Mouse (Mus musculus): Measurements from ENCODE around the gene Pigt. TPM values are rescaled to one million over a fixed set of nuclear protein-coding genes. Genes with fewer than 3 reads are reported as not detected.
A peak's percentile ranks its signal among the peaks of the same experiment; 100 is the strongest.

Gene Pigt
- polyA plus RNA-seq, 1 experiment from 2014 or later, result 63.2 TPM

- no peaks in the 10 kb centered on the region for H3K36me3 ChIP-seq (ENCODE audit: control insufficient read depth, insufficient read depth, low read length)
- H3K9me3 ChIP-seq (ENCODE audit: control insufficient read depth, low read length), result no peaks in the 10 kb centered on the region
- no peaks in the 10 kb centered on the region for H3K27me3 ChIP-seq (ENCODE audit: control insufficient read depth, insufficient read depth, low read depth, low read length)
- peak overlapping the region; percentile 94 for H3K27ac ChIP-seq (ENCODE audit: low read length)
- peak; percentile 10; the same call in 1 of the 2 replicates for ATAC-seq (ENCODE audit: low read depth)
- H3K4me2 ChIP-seq (ENCODE audit: low read depth, low read length), result no peak overlapping the region
- 52% methylated on average over 6 of the region's 6 CpGs for WGBS
- no peak overlapping the region for H3K4me3 ChIP-seq (ENCODE audit: low read length)
- H3K4me1 ChIP-seq (replicated peaks; ENCODE audit: control insufficient read depth, insufficient read depth, low read length), result peaks cover 53% of the 10 kb centered on the region
- no peak overlapping the region for H3K9ac ChIP-seq (ENCODE audit: low read length)
These were observed 41.7 kb upstream of the Pigt start for GRCm38 (mm10) chr2:164455421-164456190.

- no peak for ATAC-seq (ENCODE audit: low read depth)
- Histone ChIP-seq H3K27ac (ENCODE audit: low read length) (peak overlapping the region; percentile 94), H3K4me1 (replicated peaks; ENCODE audit: control insufficient read depth, insufficient read depth, low read length) (peaks cover 53% of the 10 kb centered on the region), H3K9ac (ENCODE audit: low read length) (peak overlapping the region; percentile 29), H3K4me3 (ENCODE audit: low read length) (no peak overlapping the region), H3K4me2 (ENCODE audit: low read depth, low read length) (peak overlapping the region; percentile 32), H3K36me3 (ENCODE audit: control insufficient read depth, insufficient read depth, low read length) (no peaks in the 10 kb centered on the region), H3K27me3 (ENCODE audit: control insufficient read depth, insufficient read depth, low read depth, low read length) (no peaks in the 10 kb centered on the region), H3K9me3 (ENCODE audit: control insufficient read depth, low read length) (no peaks in the 10 kb centered on the region)
- WGBS, result 60% methylated on average over 1 of the region's 1 CpGs
These were observed 40.9 kb upstream of the Pigt start for GRCm38 (mm10) chr2:164456413-164456812.

- ATAC-seq (ENCODE audit: low read depth), result no peak
- H3K9me3 ChIP-seq (ENCODE audit: control insufficient read depth, low read length), result no peaks in the 10 kb centered on the region
- WGBS, result 3% methylated on average over 7 of the region's 7 CpGs
- H3K4me3 ChIP-seq (ENCODE audit: low read length), result 0 out of 2 replicates have a peak within 1 kb of the TSS, but pooled peaks have one; percentile 5
- H3K4me1 ChIP-seq (replicated peaks; ENCODE audit: control insufficient read depth, insufficient read depth, low read length), result peaks cover 53% of the 10 kb centered on the region
- H3K9ac ChIP-seq (ENCODE audit: low read length), result peak within 1 kb of the TSS; percentile 29
- H3K27me3 ChIP-seq (ENCODE audit: control insufficient read depth, insufficient read depth, low read depth, low read length), result no peaks in the 10 kb centered on the region
- peak within 1 kb of the TSS; percentile 94 for H3K27ac ChIP-seq (ENCODE audit: low read length)
- no peaks in the 10 kb centered on the region for H3K36me3 ChIP-seq (ENCODE audit: control insufficient read depth, insufficient read depth, low read length)
- H3K4me2 ChIP-seq (ENCODE audit: low read depth, low read length), result peak within 1 kb of the TSS; percentile 32
These were observed 40.4 kb upstream of the Pigt start, which contains the start of gene Sys1 for GRCm38 (mm10) chr2:164456864-164457300. Gene Sys1, plus strand, starts transcription at chr2:164456964.

- H3K27ac ChIP-seq (ENCODE audit: low read length), result peak overlapping the region; percentile 87
- no peak overlapping the region for H3K9ac ChIP-seq (ENCODE audit: low read length)
- H3K27me3 ChIP-seq (ENCODE audit: control insufficient read depth, insufficient read depth, low read depth, low read length), result no peaks in the 10 kb centered on the region
- no peak overlapping the region for H3K4me3 ChIP-seq (ENCODE audit: low read length)
- no peaks in the 10 kb centered on the region for H3K36me3 ChIP-seq (ENCODE audit: control insufficient read depth, insufficient read depth, low read length)
- peak; percentile 35; the same call in 1 of the 2 replicates for ATAC-seq (ENCODE audit: low read depth)
- peaks cover 50% of the 10 kb centered on the region for H3K4me1 ChIP-seq (replicated peaks; ENCODE audit: control insufficient read depth, insufficient read depth, low read length)
- no peak overlapping the region for H3K4me2 ChIP-seq (ENCODE audit: low read depth, low read length)
- no peaks in the 10 kb centered on the region for H3K9me3 ChIP-seq (ENCODE audit: control insufficient read depth, low read length)
- 41% methylated on average over 7 of the region's 7 CpGs for WGBS
These were observed 39.4 kb upstream of the Pigt start for GRCm38 (mm10) chr2:164457942-164458341.

- Histone ChIP-seq H3K36me3 (ENCODE audit: control insufficient read depth, insufficient read depth, low read length) (no peaks in the 10 kb centered on the region), H3K4me3 (ENCODE audit: low read length) (no peak overlapping the region), H3K4me2 (ENCODE audit: low read depth, low read length) (peak overlapping the region; percentile 27; the same call in 1 of the 2 replicates), H3K9me3 (ENCODE audit: control insufficient read depth, low read length) (no peaks in the 10 kb centered on the region), H3K27me3 (ENCODE audit: control insufficient read depth, insufficient read depth, low read depth, low read length) (no peaks in the 10 kb centered on the region), H3K9ac (ENCODE audit: low read length) (no peak overlapping the region), H3K4me1 (replicated peaks; ENCODE audit: control insufficient read depth, insufficient read depth, low read length) (peaks cover 44% of the 10 kb centered on the region), H3K27ac (ENCODE audit: low read length) (peak overlapping the region; percentile 87)
- WGBS, result 57% methylated on average over 8 of the region's 8 CpGs
- no peak for ATAC-seq (ENCODE audit: low read depth)
These were observed 38.8 kb upstream of the Pigt start for GRCm38 (mm10) chr2:164458535-164458934.

- Histone ChIP-seq H3K27me3 (ENCODE audit: control insufficient read depth, insufficient read depth, low read depth, low read length) (no peaks in the 10 kb centered on the region), H3K9ac (ENCODE audit: low read length) (peak within 1 kb of the TSS; percentile 82), H3K4me1 (replicated peaks; ENCODE audit: control insufficient read depth, insufficient read depth, low read length) (peaks cover 22% of the 10 kb centered on the region), H3K4me2 (ENCODE audit: low read depth, low read length) (peak within 1 kb of the TSS; percentile 68), H3K36me3 (ENCODE audit: control insufficient read depth, insufficient read depth, low read length) (peaks cover 10% of the 10 kb centered on the region), H3K9me3 (ENCODE audit: control insufficient read depth, low read length) (no peaks in the 10 kb centered on the region), H3K27ac (ENCODE audit: low read length) (peak within 1 kb of the TSS; percentile 69), H3K4me3 (ENCODE audit: low read length) (peak within 1 kb of the TSS; percentile 82)
- WGBS, result under 1% methylated on average over 74 of the region's 79 CpGs
- peak; percentile 97 for ATAC-seq (ENCODE audit: low read depth)
These were observed 36.4 kb upstream of the Pigt start, which contains the start of gene Gm20458 for GRCm38 (mm10) chr2:164460745-164461551. Gene Gm20458, plus strand, starts transcription at chr2:164460967.

- Histone ChIP-seq H3K4me3 (ENCODE audit: low read length) (no peak overlapping the region), H3K9ac (ENCODE audit: low read length) (no peak overlapping the region), H3K27me3 (ENCODE audit: control insufficient read depth, insufficient read depth, low read depth, low read length) (no peaks in the 10 kb centered on the region), H3K36me3 (ENCODE audit: control insufficient read depth, insufficient read depth, low read length) (peaks cover 10% of the 10 kb centered on the region), H3K4me1 (replicated peaks; ENCODE audit: control insufficient read depth, insufficient read depth, low read length) (peaks cover 11% of the 10 kb centered on the region), H3K27ac (ENCODE audit: low read length) (no peak overlapping the region), H3K4me2 (ENCODE audit: low read depth, low read length) (no peak overlapping the region), H3K9me3 (ENCODE audit: control insufficient read depth, low read length) (no peaks in the 10 kb centered on the region)
- no peak for ATAC-seq (ENCODE audit: low read depth)
These were observed 32.2 kb upstream of the Pigt start for GRCm38 (mm10) chr2:164465161-164465560.

GRCm38 (mm10) chr2:164466787-164467186 is 30.5 kb upstream of the Pigt start:
- Histone ChIP-seq H3K9me3 (ENCODE audit: control insufficient read depth, low read length) (no peaks in the 10 kb centered on the region), H3K4me1 (replicated peaks; ENCODE audit: control insufficient read depth, insufficient read depth, low read length) (peaks cover 8% of the 10 kb centered on the region), H3K27me3 (ENCODE audit: control insufficient read depth, insufficient read depth, low read depth, low read length) (no peaks in the 10 kb centered on the region), H3K4me2 (ENCODE audit: low read depth, low read length) (no peak overlapping the region), H3K36me3 (ENCODE audit: control insufficient read depth, insufficient read depth, low read length) (peaks cover 10% of the 10 kb centered on the region), H3K9ac (ENCODE audit: low read length) (no peak overlapping the region), H3K4me3 (ENCODE audit: low read length) (no peak overlapping the region), H3K27ac (ENCODE audit: low read length) (no peak overlapping the region)
- 68% methylated on average over 5 of the region's 5 CpGs for WGBS
- no peak for ATAC-seq (ENCODE audit: low read depth)

- Histone ChIP-seq H3K27ac (ENCODE audit: low read length) (no peak overlapping the region), H3K4me3 (ENCODE audit: low read length) (no peak overlapping the region), H3K4me2 (ENCODE audit: low read depth, low read length) (no peak overlapping the region), H3K27me3 (ENCODE audit: control insufficient read depth, insufficient read depth, low read depth, low read length) (no peaks in the 10 kb centered on the region), H3K9ac (ENCODE audit: low read length) (no peak overlapping the region), H3K9me3 (ENCODE audit: control insufficient read depth, low read length) (no peaks in the 10 kb centered on the region), H3K36me3 (ENCODE audit: control insufficient read depth, insufficient read depth, low read length) (no peaks in the 10 kb centered on the region; the same call in 1 of the 2 replicates), H3K4me1 (replicated peaks; ENCODE audit: control insufficient read depth, insufficient read depth, low read length) (no peaks in the 10 kb centered on the region)
- 26% methylated on average over 10 of the region's 10 CpGs for WGBS
- ATAC-seq (ENCODE audit: low read depth), result no peak
These were observed 27.1 kb upstream of the Pigt start for GRCm38 (mm10) chr2:164470254-164470653.

Data from lung, embryonic 16.5 days (tissue).